Mouse (Mus musculus): ENCODE results near the gene 2700049A03Rik.

DNA sequence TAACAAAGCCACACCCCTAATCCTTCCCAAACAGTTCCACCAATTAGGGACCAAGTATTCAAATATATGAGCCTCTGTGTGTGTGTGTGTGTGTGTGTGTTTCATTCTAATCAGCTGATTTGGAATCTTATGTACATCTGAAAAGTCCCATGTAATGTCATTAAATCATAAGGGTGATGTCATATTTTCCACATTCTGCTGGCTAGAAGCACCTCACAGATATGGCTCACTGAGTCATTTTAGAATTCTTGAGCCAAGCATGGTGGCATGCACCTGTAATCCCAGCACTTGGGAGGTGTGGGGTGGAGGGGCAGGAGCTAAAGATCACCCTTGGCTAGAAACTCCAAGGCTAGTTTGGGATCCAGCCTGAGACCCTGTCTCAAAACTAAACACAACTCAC, 148.8 kb downstream of the 2700049A03Rik start:
- TF ChIP-seq CTCF (IDR thresholded peaks at IDR 0.05; ENCODE audit: control insufficient read depth, insufficient read depth, insufficient replicate concordance, low read depth, low read length) (no peak), POLR2A (IDR thresholded peaks at IDR 0.05; ENCODE audit: control insufficient read depth, low read depth, low read length) (no peak)

Measured in testis, adult 2 months (tissue).